Mouse (Mus musculus) heart, postnatal 25 days (tissue): ENCODE data around the gene Csf2rb. TPM values are rescaled to one million over a fixed set of nuclear protein-coding genes. Genes with fewer than 3 reads are reported as not detected.

Source experiments
- microRNA-seq: library from miRNA; unstranded; fragments of <30 nt; microRNA quantifications from one replicate; pipeline ENCODE4 v1.2.0, GENCODE M21; 2022
- total RNA-seq, 2 experiments: library from RNA; stranded (reverse); gene quantifications; 2 replicates each; pipeline ENCODE4 v1.2.3; 2021

Csf2rb gene
- total RNA-seq, 2 experiments from 2014 or later = 2.5 TPM

Small RNAs within 50 kb of the gene (microRNA-seq; reads per million reads assigned to microRNA genes)
- gene Mir7676-1 (not detected), gene Mir7676-2 (not detected)

Other genes starting within 250 kb of the Csf2rb start
- not detected for gene Cacng2, start 205.7 kb upstream of the Csf2rb start, total RNA-seq
- 10 to 100 TPM; 10.2 to 11.2 TPM for gene Ift27, start 151.6 kb upstream of the Csf2rb start, total RNA-seq
- gene Pvalb, start 119.4 kb upstream of the Csf2rb start, total RNA-seq = under 1 TPM; 0.64 to 0.91 TPM
- 1 to 10 TPM; 2.2 to 2.7 TPM for gene Ncf4, start 81.0 kb upstream of the Csf2rb start, total RNA-seq
- 1 to 10 TPM in 1 of 2 experiments, under 1 TPM in 1; 0.89 to 1.4 TPM for gene Csf2rb2, start 20.0 kb upstream of the Csf2rb start, total RNA-seq
- not detected for gene Tex33, start 70.2 kb downstream of the Csf2rb start, total RNA-seq
- 10 to 100 TPM; 16.5 to 21.1 TPM for gene Tst, start 80.2 kb downstream of the Csf2rb start, total RNA-seq
- 10 to 100 TPM; 39.1 to 39.6 TPM for gene Mpst, start 80.7 kb downstream of the Csf2rb start, total RNA-seq
- 10 to 100 TPM; 35.4 to 37.3 TPM for gene Kctd17, start 102.8 kb downstream of the Csf2rb start, total RNA-seq
- gene Tmprss6, start 142.9 kb downstream of the Csf2rb start, total RNA-seq = not detected
- gene Il2rb, start 169.5 kb downstream of the Csf2rb start, total RNA-seq = under 1 TPM; 0.06 to 0.26 TPM
- 10 to 100 TPM; 56.6 to 59.4 TPM for gene C1qtnf6, start 205.7 kb downstream of the Csf2rb start, total RNA-seq
- gene Sstr3, start 218.9 kb downstream of the Csf2rb start, total RNA-seq = not detected
- 1 to 10 TPM; 5.1 to 5.6 TPM for gene Rac2, start 247.0 kb downstream of the Csf2rb start, total RNA-seq